Mouse (Mus musculus): ENCODE data around the gene Lamc1. TPM values are rescaled to one million over a fixed set of nuclear protein-coding genes. Genes with fewer than 3 reads are reported as not detected.

Gene Lamc1
- 15.9 and 16.0 TPM in 2 replicates for polyA plus RNA-seq (2015; fragmentation: Nextera tagmentation; extraction: Ambion mirVana)

- Histone ChIP-seq H3K9me3 (no peaks in the 10 kb centered on the region), H3K27ac (peak within 1 kb of the TSS; percentile 85), H3K27me3 (replicated peaks) (no peaks in the 10 kb centered on the region), H3K4me3 (peak within 1 kb of the TSS; percentile 92), H3K9ac (peak within 1 kb of the TSS; percentile 93), H3K4me1 (peaks cover 30% of the 10 kb centered on the region), H3K4me2 (peak within 1 kb of the TSS; percentile 85), H3K36me3 (replicated peaks) (no peaks in the 10 kb centered on the region)
- WGBS, result under 1% methylated on average over 80 of the region's 85 CpGs
- peak; percentile 91 for ATAC-seq (replicated peaks)
Observed at GRCm38 (mm10) chr1:153332444-153333295, at the start of gene Lamc1. TSS of gene Lamc1 (minus strand) at chr1:153332786.

- H3K4me3 ChIP-seq, result no peak overlapping the region
- no peak overlapping the region for H3K9ac ChIP-seq
- H3K27me3 ChIP-seq (replicated peaks), result no peaks in the 10 kb centered on the region
- no peak for ATAC-seq (replicated peaks)
- no peaks in the 10 kb centered on the region for H3K4me1 ChIP-seq
- H3K36me3 ChIP-seq (replicated peaks), result no peaks in the 10 kb centered on the region
- no peak overlapping the region for H3K27ac ChIP-seq
- no peak overlapping the region for H3K4me2 ChIP-seq
- no peaks in the 10 kb centered on the region for H3K9me3 ChIP-seq
- 93% methylated on average over 9 of the region's 9 CpGs for WGBS
Observed at GRCm38 (mm10) chr1:153380746-153381282, 48.2 kb upstream of the Lamc1 start.

- Histone ChIP-seq H3K9me3 (no peaks in the 10 kb centered on the region), H3K4me3 (no peak overlapping the region), H3K4me1 (no peaks in the 10 kb centered on the region), H3K9ac (no peak overlapping the region), H3K27me3 (replicated peaks) (no peaks in the 10 kb centered on the region), H3K27ac (no peak overlapping the region), H3K36me3 (replicated peaks) (no peaks in the 10 kb centered on the region), H3K4me2 (no peak overlapping the region)
- no peak for ATAC-seq (replicated peaks)
- WGBS, result 82% methylated on average over 5 of the region's 5 CpGs
Observed at GRCm38 (mm10) chr1:153379832-153380231, 47.2 kb upstream of the Lamc1 start.

- Histone ChIP-seq H3K4me2 (no peak overlapping the region), H3K27me3 (replicated peaks) (no peaks in the 10 kb centered on the region), H3K36me3 (replicated peaks) (no peaks in the 10 kb centered on the region), H3K9ac (no peak overlapping the region), H3K4me1 (no peaks in the 10 kb centered on the region), H3K9me3 (no peaks in the 10 kb centered on the region), H3K27ac (no peak overlapping the region), H3K4me3 (no peak overlapping the region)
- no peak for ATAC-seq (replicated peaks)
- 60% methylated on average over 6 of the region's 6 CpGs for WGBS
Observed at GRCm38 (mm10) chr1:153378587-153378986, 46.0 kb upstream of the Lamc1 start.

GRCm38 (mm10) chr1:153376446-153376845, 43.9 kb upstream of the Lamc1 start:
- no peak overlapping the region for H3K9ac ChIP-seq
- WGBS, result 16% methylated on average over 6 of the region's 6 CpGs
- no peak overlapping the region for H3K4me3 ChIP-seq
- no peaks in the 10 kb centered on the region for H3K4me1 ChIP-seq
- H3K36me3 ChIP-seq (replicated peaks), result no peaks in the 10 kb centered on the region
- no peak for ATAC-seq (replicated peaks)
- no peak overlapping the region for H3K4me2 ChIP-seq
- no peaks in the 10 kb centered on the region for H3K9me3 ChIP-seq
- H3K27ac ChIP-seq, result no peak overlapping the region
- H3K27me3 ChIP-seq (replicated peaks), result no peaks in the 10 kb centered on the region

- ATAC-seq (replicated peaks), result no peak
- Histone ChIP-seq H3K9ac (no peak overlapping the region), H3K9me3 (no peaks in the 10 kb centered on the region), H3K27me3 (replicated peaks) (no peaks in the 10 kb centered on the region), H3K4me3 (no peak overlapping the region), H3K4me2 (no peak overlapping the region), H3K36me3 (replicated peaks) (no peaks in the 10 kb centered on the region), H3K4me1 (no peaks in the 10 kb centered on the region), H3K27ac (no peak overlapping the region)
- WGBS, result 86% methylated on average over 4 of the region's 4 CpGs
Observed at GRCm38 (mm10) chr1:153374136-153374535, 41.5 kb upstream of the Lamc1 start.

GRCm38 (mm10) chr1:153371846-153372245, 39.3 kb upstream of the Lamc1 start:
- no peaks in the 10 kb centered on the region for H3K9me3 ChIP-seq
- no peak for ATAC-seq (replicated peaks)
- H3K27ac ChIP-seq, result no peak overlapping the region
- no peak overlapping the region for H3K9ac ChIP-seq
- H3K4me1 ChIP-seq, result no peaks in the 10 kb centered on the region
- no peak overlapping the region for H3K4me2 ChIP-seq
- no peak overlapping the region for H3K4me3 ChIP-seq
- 93% methylated on average over 3 of the region's 3 CpGs for WGBS
- no peaks in the 10 kb centered on the region for H3K36me3 ChIP-seq (replicated peaks)
- H3K27me3 ChIP-seq (replicated peaks), result no peaks in the 10 kb centered on the region

GRCm38 (mm10) chr1:153369011-153369410, 36.4 kb upstream of the Lamc1 start:
- no peaks in the 10 kb centered on the region for H3K36me3 ChIP-seq (replicated peaks)
- no peaks in the 10 kb centered on the region for H3K9me3 ChIP-seq
- no peak overlapping the region for H3K4me2 ChIP-seq
- H3K27me3 ChIP-seq (replicated peaks), result no peaks in the 10 kb centered on the region
- H3K27ac ChIP-seq, result no peak overlapping the region
- H3K4me1 ChIP-seq, result no peaks in the 10 kb centered on the region
- no peak for ATAC-seq (replicated peaks)
- WGBS, result 79% methylated on average over 6 of the region's 6 CpGs
- no peak overlapping the region for H3K9ac ChIP-seq
- H3K4me3 ChIP-seq, result no peak overlapping the region

GRCm38 (mm10) chr1:153367048-153367447, 34.5 kb upstream of the Lamc1 start:
- Histone ChIP-seq H3K27ac (no peak overlapping the region), H3K9ac (no peak overlapping the region), H3K4me1 (no peaks in the 10 kb centered on the region), H3K4me3 (no peak overlapping the region), H3K27me3 (replicated peaks) (no peaks in the 10 kb centered on the region), H3K4me2 (no peak overlapping the region), H3K9me3 (no peaks in the 10 kb centered on the region), H3K36me3 (replicated peaks) (no peaks in the 10 kb centered on the region)
- ATAC-seq (replicated peaks), result no peak
- 75% methylated on average over 5 of the region's 5 CpGs for WGBS

- Histone ChIP-seq H3K4me2 (no peak overlapping the region), H3K4me3 (no peak overlapping the region), H3K36me3 (replicated peaks) (no peaks in the 10 kb centered on the region), H3K9ac (no peak overlapping the region), H3K9me3 (no peaks in the 10 kb centered on the region), H3K4me1 (no peaks in the 10 kb centered on the region), H3K27ac (no peak overlapping the region), H3K27me3 (replicated peaks) (no peaks in the 10 kb centered on the region)
- 83% methylated on average over 4 of the region's 4 CpGs for WGBS
- no peak for ATAC-seq (replicated peaks)
Observed at GRCm38 (mm10) chr1:153361926-153362325, 29.3 kb upstream of the Lamc1 start.

GRCm38 (mm10) chr1:153360556-153360955, 28.0 kb upstream of the Lamc1 start:
- no peak for ATAC-seq (replicated peaks)
- 53% methylated on average over 3 of the region's 3 CpGs for WGBS
- Histone ChIP-seq H3K4me1 (no peaks in the 10 kb centered on the region), H3K27ac (no peak overlapping the region), H3K36me3 (replicated peaks) (no peaks in the 10 kb centered on the region), H3K4me3 (no peak overlapping the region), H3K9me3 (no peaks in the 10 kb centered on the region), H3K9ac (no peak overlapping the region), H3K4me2 (no peak overlapping the region), H3K27me3 (replicated peaks) (no peaks in the 10 kb centered on the region)

GRCm38 (mm10) chr1:153357218-153357617, 24.6 kb upstream of the Lamc1 start:
- no peak for ATAC-seq (replicated peaks)
- H3K4me3 ChIP-seq, result no peak overlapping the region
- WGBS, result 95% methylated on average over 1 of the region's 1 CpGs
- H3K9me3 ChIP-seq, result no peaks in the 10 kb centered on the region
- H3K9ac ChIP-seq, result no peak overlapping the region
- H3K4me2 ChIP-seq, result no peak overlapping the region
- no peaks in the 10 kb centered on the region for H3K4me1 ChIP-seq
- no peaks in the 10 kb centered on the region for H3K36me3 ChIP-seq (replicated peaks)
- no peak overlapping the region for H3K27ac ChIP-seq
- no peaks in the 10 kb centered on the region for H3K27me3 ChIP-seq (replicated peaks)

GRCm38 (mm10) chr1:153354466-153354865, 21.9 kb upstream of the Lamc1 start:
- no peak for ATAC-seq (replicated peaks)
- Histone ChIP-seq H3K9ac (no peak overlapping the region), H3K4me1 (no peaks in the 10 kb centered on the region), H3K9me3 (no peaks in the 10 kb centered on the region), H3K4me2 (no peak overlapping the region), H3K36me3 (replicated peaks) (no peaks in the 10 kb centered on the region), H3K4me3 (no peak overlapping the region), H3K27ac (no peak overlapping the region), H3K27me3 (replicated peaks) (no peaks in the 10 kb centered on the region)
- 38% methylated on average over 2 of the region's 2 CpGs for WGBS

Data from midbrain, embryonic 15.5 days (tissue).